Mouse (Mus musculus) ovary, postnatal 14 days (tissue): ENCODE results near the gene Auts2.
A peak's percentile ranks its signal among the peaks of the same experiment; 100 is the strongest.

ENCODE experiments used
- DNase-seq: peaks from one replicate; pipeline ENCODE4 v3.0.0; 2022; ENCODE audit warnings: low spot score

Gene Auts2

GRCm38 (mm10) chr5:131435239-131435876 is 1107.8 kb downstream of the Auts2 start:
- DNase-seq = no peak

GRCm38 (mm10) chr5:131433291-131433690 is 1109.9 kb downstream of the Auts2 start:
- DNase-seq = no peak

DNA sequence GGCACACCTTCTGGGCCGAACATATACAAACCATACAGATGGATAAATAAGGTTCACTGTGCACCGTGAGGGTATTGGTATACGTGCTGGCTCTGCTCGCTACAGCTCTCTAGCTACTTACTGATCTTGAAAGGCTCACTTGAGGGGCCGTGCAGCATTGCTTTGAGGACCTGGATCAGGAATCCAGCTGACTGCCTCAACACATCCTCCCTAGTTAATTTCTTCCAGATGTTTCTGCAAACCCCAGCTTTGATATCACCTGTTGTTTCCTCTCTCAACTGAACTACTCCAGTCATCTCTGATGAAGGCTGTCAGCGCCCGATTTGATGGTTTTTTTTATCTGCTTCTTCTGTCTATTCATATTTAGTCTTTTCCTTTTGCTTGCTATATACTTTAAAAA is 1111.2 kb downstream of the Auts2 start:
- no peak for DNase-seq

DNA sequence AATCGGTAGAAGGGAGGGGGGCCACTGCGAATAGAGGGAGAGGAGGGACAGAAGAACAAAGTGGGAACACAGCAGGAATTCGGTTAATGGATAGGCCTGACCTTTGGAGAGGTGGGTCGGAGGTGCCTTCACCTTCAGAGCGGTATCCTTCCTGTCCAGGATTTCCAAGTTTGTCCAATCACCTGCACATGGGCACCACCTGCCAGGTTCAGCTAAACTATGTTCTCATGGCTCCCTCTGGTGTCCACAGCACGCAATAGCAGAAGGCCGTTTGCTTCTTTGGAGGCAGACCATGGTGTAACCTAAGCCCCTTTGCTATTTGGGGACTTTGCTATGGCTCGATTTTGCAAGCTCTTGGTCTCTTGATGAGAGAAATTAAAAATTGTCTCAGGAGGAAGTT is 1113.0 kb downstream of the Auts2 start:
- peak; percentile 64 for DNase-seq

GRCm38 (mm10) chr5:131429563-131429962 is 1113.6 kb downstream of the Auts2 start:
- no peak for DNase-seq

DNA sequence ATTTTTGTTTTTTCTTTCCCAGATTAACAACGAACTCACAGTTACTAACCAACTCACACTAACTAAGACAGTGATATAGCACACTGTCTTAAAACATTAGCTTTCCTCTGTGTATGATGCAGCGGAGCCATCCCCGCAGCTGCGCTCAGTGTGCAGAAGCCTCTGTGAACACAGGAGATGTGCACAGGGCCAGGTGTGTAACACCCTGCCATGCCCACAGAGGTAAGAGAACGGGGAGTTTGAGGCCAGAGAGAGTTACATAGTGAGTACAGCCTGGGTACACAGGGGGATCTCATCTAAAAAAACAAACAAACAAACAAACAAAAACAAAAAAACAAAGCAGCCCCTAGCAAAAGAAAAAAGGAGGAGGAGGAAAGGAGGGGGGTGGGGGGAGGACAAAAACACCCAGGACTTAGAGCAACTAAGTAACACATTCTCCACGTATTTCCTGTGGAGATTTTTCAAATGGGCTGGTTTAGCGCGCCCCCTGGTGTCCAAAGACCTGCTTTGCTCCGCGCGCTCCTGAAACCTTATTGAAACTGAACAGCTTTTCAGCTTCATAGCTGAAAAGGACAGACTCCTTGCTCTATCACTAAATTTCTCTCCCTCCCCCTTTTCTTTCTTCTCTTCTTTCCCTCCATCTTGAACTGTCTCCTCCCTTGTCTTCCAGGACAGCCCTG is 1115.3 kb downstream of the Auts2 start:
- DNase-seq = peak; percentile 71

DNA sequence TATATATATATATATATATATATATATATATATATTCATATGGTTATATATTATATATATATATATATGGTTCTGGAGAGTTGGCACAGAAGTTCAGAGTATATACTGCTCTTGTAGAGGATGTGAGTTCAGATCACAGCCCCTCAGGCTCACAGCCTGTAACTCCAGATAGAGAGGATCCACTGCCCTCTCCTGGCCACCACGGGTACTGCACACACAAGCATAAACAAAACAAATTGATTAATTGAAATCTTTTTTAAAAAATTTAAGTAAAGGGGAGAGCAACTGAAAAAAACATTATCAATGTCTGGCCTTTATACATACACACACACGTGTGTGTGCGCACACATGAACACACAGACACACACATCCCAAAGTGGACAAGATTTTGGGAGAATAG is 1120.4 kb downstream of the Auts2 start:
- no peak for DNase-seq

- DNase-seq = no peak
Measured at GRCm38 (mm10) chr5:131420406-131420805, 1122.7 kb downstream of the Auts2 start.

- DNase-seq = no peak
Measured at GRCm38 (mm10) chr5:131415902-131416545, 1127.1 kb downstream of the Auts2 start.

- no peak for DNase-seq
Measured at GRCm38 (mm10) chr5:131398250-131398649, 1144.9 kb downstream of the Auts2 start.

GRCm38 (mm10) chr5:131395756-131396155 is 1147.4 kb downstream of the Auts2 start:
- DNase-seq = no peak
